In genomic region chr19:20310653-20311052, GRCm38 (mm10) we compare ENCODE assay signal across 33 mouse cellular contexts.
"Had no signal": no experiment of that assay in that cellular context is flagged by ENCODE, and none has a peak within 500 bp of the region (broad histone marks: within the 10 kb centered on the region; RNA-seq: fewer than 3 reads in every experiment).

No protein-coding gene starts in this region.

- H3K9ac ChIP-seq: heart, embryonic 12.5 days; heart, embryonic 13.5 days; heart, embryonic 15.5 days; hindbrain, embryonic 12.5 days; hindbrain, embryonic 13.5 days; hindbrain, embryonic 14.5 days; hindbrain, embryonic 15.5 days; intestine, embryonic 15.5 days; kidney, embryonic 15.5 days had no signal

- H3K9me3 ChIP-seq: heart, embryonic 12.5 days; heart, embryonic 13.5 days; heart, embryonic 15.5 days; hindbrain, embryonic 10.5 days; hindbrain, embryonic 12.5 days; hindbrain, embryonic 13.5 days; hindbrain, embryonic 15.5 days; intestine, embryonic 15.5 days; kidney, embryonic 15.5 days had no signal

- H3K4me3 ChIP-seq: heart, embryonic 12.5 days; heart, embryonic 13.5 days; heart, embryonic 15.5 days; hindbrain, embryonic 10.5 days; hindbrain, embryonic 12.5 days; hindbrain, embryonic 13.5 days; hindbrain, embryonic 15.5 days; intestine, embryonic 15.5 days; kidney, embryonic 15.5 days; layer of hippocampus, adult 2 months; left cerebral cortex, adult 2 months had no signal

- H3K4me1 ChIP-seq: heart, embryonic 12.5 days; heart, embryonic 13.5 days; heart, embryonic 15.5 days; hindbrain, embryonic 10.5 days; hindbrain, embryonic 12.5 days; hindbrain, embryonic 13.5 days; hindbrain, embryonic 15.5 days; intestine, embryonic 15.5 days; kidney, embryonic 15.5 days had no signal

- H3K36me3 ChIP-seq: heart, embryonic 12.5 days; heart, embryonic 13.5 days; heart, embryonic 15.5 days; hindbrain, embryonic 10.5 days; hindbrain, embryonic 12.5 days; hindbrain, embryonic 13.5 days; hindbrain, embryonic 15.5 days; intestine, embryonic 15.5 days; kidney, embryonic 15.5 days had no signal

- DNase-seq: heart, postnatal 10 days; heart, postnatal 14 days; heart, postnatal 36 days; heart, postnatal 4 days; kidney, adult 11 months; kidney, adult 18-20 months; kidney, adult 2 months; kidney, adult 8-10 months; kidney, adult 9 months; kidney, postnatal 10 days; kidney, postnatal 14 days; kidney, postnatal 25 days; kidney, postnatal 36 days; kidney, postnatal 4 days; layer of hippocampus, adult 9-11 months; layer of hippocampus, postnatal 36 days had no signal

- H3K4me2 ChIP-seq: heart, embryonic 12.5 days; heart, embryonic 13.5 days; heart, embryonic 15.5 days; hindbrain, embryonic 12.5 days; hindbrain, embryonic 13.5 days; hindbrain, embryonic 14.5 days; hindbrain, embryonic 15.5 days; intestine, embryonic 15.5 days; kidney, embryonic 15.5 days had no signal

- H3K27me3 ChIP-seq: heart, embryonic 12.5 days; heart, embryonic 13.5 days; heart, embryonic 15.5 days; hindbrain, embryonic 12.5 days; hindbrain, embryonic 13.5 days; hindbrain, embryonic 15.5 days; intestine, embryonic 15.5 days; kidney, embryonic 15.5 days had no signal

- ATAC-seq: hindbrain, postnatal 0 days; inflammation-experienced regulatory T-cells, adult 6 months; intestine, embryonic 15.5 days; intestine, embryonic 16.5 days; intestine, postnatal 0 days had no signal

- H3K27ac ChIP-seq: heart, embryonic 13.5 days; heart, embryonic 15.5 days; hindbrain, embryonic 10.5 days; hindbrain, embryonic 12.5 days; hindbrain, embryonic 13.5 days; hindbrain, embryonic 14.5 days; hindbrain, embryonic 15.5 days; hindbrain, postnatal 0 days; intestine, embryonic 15.5 days; kidney, embryonic 15.5 days; kidney, postnatal 0 days; layer of hippocampus, adult 2 months; left cerebral cortex, adult 2 months had no signal
